Mouse (Mus musculus) stomach, embryonic 15.5 days (tissue): ENCODE results near the gene Psg16. TPM values are rescaled to one million over a fixed set of nuclear protein-coding genes. Genes with fewer than 3 reads are reported as not detected.

Experiments
- ATAC-seq: fragments of 200-750 bp; cut with Nextera tagmentation; 2 replicates; pipeline ENCODE4 v1.8.0; 2017; ENCODE audit warnings: low read depth, moderate number of reproducible peaks, moderate TSS enrichment; ENCODE audit not compliant: insufficient read depth, low FRiP score
- H3K27ac ChIP-seq: fragments of 300-500 bp; sonication (generic); 2 replicates; pipeline ENCODE4 v1.5.1; 2015; ENCODE audit warnings: mild to moderate bottlenecking, inconsistent platforms
- H3K27me3 ChIP-seq: fragments of 300-500 bp; sonication (generic); replicated peaks from 2 replicates; pipeline ENCODE4 v1.6.1; 2015; ENCODE audit warnings: inconsistent platforms
- H3K36me3 ChIP-seq: fragments of 300-500 bp; sonication (generic); 2 replicates; pipeline ENCODE4 v1.6.1; 2015; ENCODE audit warnings: inconsistent platforms
- H3K4me1 ChIP-seq: fragments of 300-500 bp; sonication (generic); 2 replicates; pipeline ENCODE4 v1.6.1; 2015; ENCODE audit warnings: inconsistent platforms
- H3K4me2 ChIP-seq: fragments of 300-500 bp; sonication (generic); 2 replicates; pipeline ENCODE4 v1.6.1; 2015; ENCODE audit warnings: mild to moderate bottlenecking, inconsistent platforms
- H3K4me3 ChIP-seq: fragments of 300-500 bp; sonication (generic); replicated peaks from 2 replicates; pipeline ENCODE4 v1.5.1; 2015; ENCODE audit warnings: inconsistent platforms
- H3K9ac ChIP-seq: fragments of 300-500 bp; sonication (generic); 2 replicates; pipeline ENCODE4 v1.6.1; 2015; ENCODE audit warnings: inconsistent platforms
- H3K9me3 ChIP-seq: fragments of 300-500 bp; sonication (generic); 2 replicates; pipeline ENCODE4 v1.6.1; 2016; ENCODE audit warnings: inconsistent platforms
- WGBS: fragments of 180-500 bp; shearing (Covaris S2); methylation state at CpG from one replicate; pipeline ENCODE4 v1.1.7; 2015; 5-methylcytosine and 5-hydroxymethylcytosine counted together
- polyA plus RNA-seq: library from polyadenylated mRNA; unstranded; fragments of >200 nt; fragmentation: Nextera tagmentation; extraction: Ambion mirVana; gene quantifications from 2 replicates; pipeline ENCODE4 v1.2.1, GENCODE M21; 2015

The Psg16 gene
- polyA plus RNA-seq: 0.30 and 0.63 TPM in 2 replicates

DNA sequence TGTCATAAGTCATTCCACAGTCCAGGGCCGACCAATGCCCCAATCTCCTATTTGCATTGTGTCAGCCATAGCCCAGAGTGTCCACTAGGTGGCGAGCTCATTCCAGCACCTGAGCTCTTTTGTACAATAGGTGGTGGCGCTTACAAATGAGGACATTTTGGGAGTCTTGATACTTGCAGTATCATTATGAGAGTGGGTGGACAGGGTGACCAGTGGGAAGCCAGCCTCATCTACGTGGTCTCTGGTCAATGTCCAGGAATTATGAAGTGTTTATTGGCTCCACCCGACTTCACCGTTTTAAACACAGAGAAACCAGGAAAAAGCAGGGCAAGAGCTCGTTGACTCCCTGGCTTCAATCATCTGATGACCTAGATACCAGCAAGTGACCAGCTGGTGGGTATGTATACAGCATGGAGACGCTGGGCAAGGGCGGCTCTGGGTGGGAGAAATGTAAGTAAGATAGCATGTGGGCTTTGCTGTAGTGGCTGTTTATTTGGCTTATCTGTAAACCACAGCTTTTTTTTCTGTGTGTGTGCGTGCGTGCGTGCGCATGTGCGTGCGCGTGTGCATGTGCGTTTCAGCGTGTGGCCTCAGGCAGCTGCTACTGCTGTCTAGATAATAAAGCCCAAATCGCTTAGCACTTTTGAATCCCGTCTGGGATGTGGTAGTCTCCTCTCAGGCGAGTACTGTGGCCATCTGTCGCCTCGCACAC is at the start of gene Psg16:
Gene Psg16, plus strand, starts transcription at position 137 of the 712 bp plus-strand sequence.
- H3K36me3 ChIP-seq: no peaks in the 10 kb centered on the region
- H3K27ac ChIP-seq: no peak within 1 kb of the TSS
- no peaks in the 10 kb centered on the region for H3K4me1 ChIP-seq
- 55% methylated on average over 23 of the region's 23 CpGs for WGBS
- H3K4me2 ChIP-seq: peak within 1 kb of the TSS; percentile 39; the same call in 1 of the 2 replicates
- peak; percentile 88 for ATAC-seq
- no peaks in the 10 kb centered on the region for H3K27me3 ChIP-seq
- no peak within 1 kb of the TSS for H3K9ac ChIP-seq
- H3K9me3 ChIP-seq: no peaks in the 10 kb centered on the region
- H3K4me3 ChIP-seq: no peak within 1 kb of the TSS

DNA sequence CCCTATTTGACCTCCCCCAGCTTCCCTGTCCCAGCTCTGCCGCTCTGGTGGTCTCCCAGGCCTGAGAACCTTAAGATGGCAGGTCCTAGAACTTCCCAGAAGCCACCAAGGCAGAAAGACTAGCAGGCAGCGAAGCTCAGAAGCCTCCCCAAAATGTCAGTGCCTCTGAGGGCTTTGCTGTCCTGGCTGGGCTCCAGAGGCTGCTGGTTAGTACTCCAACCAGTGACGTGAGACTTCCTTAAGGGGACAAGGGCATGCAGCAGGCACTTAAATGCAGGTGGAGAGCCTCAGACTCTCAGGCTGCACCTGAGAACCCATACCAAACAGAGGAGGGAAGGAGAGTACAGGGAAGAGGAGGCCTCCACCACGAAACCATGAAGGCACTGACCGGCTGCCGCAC is 49.7 kb upstream of the Psg16 start:
- H3K9ac ChIP-seq: no peak overlapping the region
- 86% methylated on average over 6 of the region's 6 CpGs for WGBS
- no peak for ATAC-seq
- no peak overlapping the region; the same call in 1 of the 2 replicates for H3K4me2 ChIP-seq
- peaks cover 29% of the 10 kb centered on the region for H3K4me1 ChIP-seq
- H3K27ac ChIP-seq: peak overlapping the region; percentile 65; the same call in 1 of the 2 replicates
- H3K36me3 ChIP-seq: peaks cover 28% of the 10 kb centered on the region; the same call in 1 of the 2 replicates
- no peaks in the 10 kb centered on the region for H3K9me3 ChIP-seq
- no peaks in the 10 kb centered on the region for H3K27me3 ChIP-seq
- no peak overlapping the region for H3K4me3 ChIP-seq

DNA sequence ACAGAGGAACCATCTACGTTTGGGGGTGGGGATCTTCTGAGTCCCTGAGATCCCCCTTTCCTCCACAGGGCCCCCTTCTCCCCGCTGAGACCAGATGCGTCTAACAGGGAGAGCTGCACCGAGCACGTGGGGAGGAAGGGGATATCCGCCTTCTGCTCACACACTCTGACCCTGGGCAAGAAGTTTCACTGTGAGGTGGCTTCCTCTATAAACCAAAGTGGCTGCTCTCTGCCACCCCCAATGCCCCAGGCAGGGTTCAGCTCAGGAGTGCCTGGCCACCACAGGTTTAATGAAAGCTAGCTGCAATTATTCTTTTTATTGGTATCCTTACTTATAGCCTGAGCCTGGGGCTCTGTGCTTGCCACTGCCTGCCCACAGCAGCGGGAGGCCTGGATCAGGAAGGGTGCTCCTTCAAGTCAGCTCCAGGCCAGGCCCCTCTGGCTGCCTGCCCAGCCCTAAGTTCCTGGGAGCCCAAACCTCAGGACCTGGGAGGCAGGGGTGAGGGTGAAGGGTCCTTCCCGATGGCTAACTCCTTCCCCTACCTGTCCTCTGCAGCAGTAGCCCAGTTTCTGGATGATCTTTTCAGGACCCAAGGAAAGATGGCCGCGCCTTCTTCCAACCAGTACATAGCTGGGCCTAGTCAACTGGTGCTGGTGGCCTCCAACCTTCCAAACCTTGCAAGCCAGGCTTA is 48.9 kb upstream of the Psg16 start:
- Histone ChIP-seq H3K27me3 (no peaks in the 10 kb centered on the region), H3K4me3 (no peak overlapping the region), H3K4me1 (peaks cover 29% of the 10 kb centered on the region), H3K9me3 (no peaks in the 10 kb centered on the region), H3K4me2 (peak overlapping the region; percentile 24; the same call in 1 of the 2 replicates), H3K27ac (peak overlapping the region; percentile 65), H3K9ac (no peak overlapping the region), H3K36me3 (peaks cover 21% of the 10 kb centered on the region; the same call in 1 of the 2 replicates)
- WGBS: 69% methylated on average over 10 of the region's 10 CpGs
- ATAC-seq: no peak

DNA sequence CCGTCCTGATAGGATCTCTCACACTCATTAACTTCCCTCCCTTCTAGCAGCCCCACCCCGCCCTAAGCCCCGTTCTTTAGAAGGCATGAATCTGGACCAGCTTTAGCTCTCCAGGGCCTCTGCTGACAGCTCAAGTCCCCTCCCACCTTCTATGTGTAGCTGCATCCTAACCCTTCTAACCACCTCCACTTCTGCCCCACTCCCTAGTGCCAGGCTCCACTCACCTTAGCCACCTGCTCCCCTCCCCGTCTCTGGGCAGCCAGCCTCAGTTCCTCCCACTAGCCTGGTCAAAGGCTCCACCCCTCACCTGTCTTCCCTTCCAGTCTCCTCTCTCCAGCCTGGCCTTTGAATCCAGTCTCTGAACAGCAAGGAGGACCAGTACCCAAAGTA is 48.3 kb upstream of the Psg16 start:
- peaks cover 29% of the 10 kb centered on the region for H3K4me1 ChIP-seq
- H3K9ac ChIP-seq: no peak overlapping the region
- H3K27me3 ChIP-seq: no peaks in the 10 kb centered on the region
- H3K36me3 ChIP-seq: peaks cover 19% of the 10 kb centered on the region; the same call in 1 of the 2 replicates
- H3K4me3 ChIP-seq: 0 out of 2 replicates have a peak overlapping the region, but pooled peaks have one; percentile 4
- no peaks in the 10 kb centered on the region for H3K9me3 ChIP-seq
- peak overlapping the region; percentile 65; the same call in 1 of the 2 replicates for H3K27ac ChIP-seq
- peak overlapping the region; percentile 56 for H3K4me2 ChIP-seq
- ATAC-seq: no peak
- 53% methylated on average over 4 of the region's 4 CpGs for WGBS

DNA sequence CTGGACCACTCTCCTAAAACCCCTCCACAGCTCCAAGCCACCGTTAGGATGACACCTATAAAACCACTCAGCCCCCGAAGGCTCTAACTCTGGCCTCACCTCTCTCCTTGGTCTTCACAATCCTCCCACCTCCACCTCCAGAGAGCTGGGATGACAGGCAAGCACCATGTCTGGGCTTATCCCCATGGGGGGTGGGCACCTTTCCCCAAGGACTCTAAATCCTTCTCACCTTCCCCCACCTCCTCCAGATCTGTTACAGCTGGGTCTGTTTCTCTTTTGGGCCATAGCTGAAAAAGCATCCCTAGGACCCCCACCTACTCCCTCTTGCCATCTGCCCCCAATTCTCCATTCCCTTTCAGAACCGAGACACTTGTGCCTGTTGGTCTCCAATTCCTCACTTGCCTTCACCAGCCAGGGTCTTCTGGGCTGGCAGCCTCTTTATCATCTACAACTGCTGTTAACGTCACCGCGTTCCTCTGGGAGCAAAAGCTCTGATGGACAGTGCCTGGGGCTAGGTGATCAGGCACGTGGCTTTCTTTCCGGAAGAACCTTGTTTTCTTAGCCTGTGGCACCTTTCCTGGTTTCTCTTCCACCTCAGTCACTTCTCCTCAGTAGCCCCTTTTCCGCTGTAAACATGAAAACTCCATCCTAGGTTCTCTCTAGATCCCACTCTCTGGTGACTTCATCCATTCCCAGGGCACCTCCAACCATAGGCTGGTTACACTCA is 47.8 kb upstream of the Psg16 start:
- H3K4me1 ChIP-seq: peaks cover 29% of the 10 kb centered on the region
- ATAC-seq: no peak
- H3K36me3 ChIP-seq: peaks cover 14% of the 10 kb centered on the region; the same call in 1 of the 2 replicates
- 0 out of 2 replicates have a peak overlapping the region, but pooled peaks have one; percentile 65 for H3K27ac ChIP-seq
- H3K9ac ChIP-seq: peak overlapping the region; percentile 73; the same call in 1 of the 2 replicates
- H3K4me3 ChIP-seq: peak overlapping the region; percentile 76
- H3K27me3 ChIP-seq: no peaks in the 10 kb centered on the region
- no peaks in the 10 kb centered on the region for H3K9me3 ChIP-seq
- WGBS: 74% methylated on average over 9 of the region's 9 CpGs
- peak overlapping the region; percentile 56 for H3K4me2 ChIP-seq

DNA sequence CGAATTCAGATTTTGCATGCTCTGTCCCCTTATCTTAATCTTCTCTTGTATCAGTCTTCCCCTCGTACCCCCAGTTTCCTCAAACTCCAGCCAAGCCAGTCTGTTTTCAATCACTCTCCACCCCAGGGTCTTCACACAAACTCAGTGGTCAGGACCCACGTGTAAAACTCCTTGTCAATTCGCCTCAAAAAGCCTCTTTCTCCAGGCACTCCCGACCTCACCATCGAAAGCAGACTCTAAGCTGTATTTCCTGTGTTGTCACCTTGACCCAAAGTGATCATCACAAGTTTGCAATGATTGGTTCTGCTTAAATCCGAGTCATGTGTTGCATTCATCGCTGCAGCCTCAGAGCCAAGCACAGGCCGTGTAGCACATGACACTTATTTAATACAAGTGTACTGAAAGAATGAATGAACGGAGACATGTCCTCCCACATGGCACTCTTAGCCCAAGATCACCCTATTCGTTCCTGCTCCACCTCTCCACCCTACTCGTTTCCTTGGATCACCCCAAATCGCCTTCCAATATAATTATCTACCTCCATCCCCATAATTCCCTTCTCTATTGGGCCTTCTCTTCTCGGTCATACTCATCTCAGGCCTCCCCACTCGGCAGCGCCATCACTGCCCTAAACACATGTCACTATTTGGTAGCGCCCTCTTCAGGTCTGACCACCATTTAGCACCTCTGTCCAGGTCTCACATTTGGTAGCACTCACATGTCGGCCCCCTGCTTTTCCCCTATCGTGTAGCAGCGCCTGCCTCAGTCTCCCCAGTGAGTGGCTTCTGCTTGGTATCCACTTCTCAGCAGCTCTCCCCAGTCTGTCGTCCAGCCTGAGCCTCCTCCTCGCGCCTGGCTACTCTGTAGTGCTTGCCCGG is 46.9 kb upstream of the Psg16 start:
- Histone ChIP-seq H3K27ac (peak overlapping the region; percentile 93), H3K9ac (peak overlapping the region; percentile 73), H3K27me3 (no peaks in the 10 kb centered on the region), H3K36me3 (peaks cover 9% of the 10 kb centered on the region; the same call in 1 of the 2 replicates), H3K4me2 (peak overlapping the region; percentile 56), H3K4me1 (peaks cover 29% of the 10 kb centered on the region), H3K4me3 (peak overlapping the region; percentile 76), H3K9me3 (no peaks in the 10 kb centered on the region)
- ATAC-seq: peak; percentile 44
- WGBS: 5% methylated on average over 24 of the region's 24 CpGs

DNA sequence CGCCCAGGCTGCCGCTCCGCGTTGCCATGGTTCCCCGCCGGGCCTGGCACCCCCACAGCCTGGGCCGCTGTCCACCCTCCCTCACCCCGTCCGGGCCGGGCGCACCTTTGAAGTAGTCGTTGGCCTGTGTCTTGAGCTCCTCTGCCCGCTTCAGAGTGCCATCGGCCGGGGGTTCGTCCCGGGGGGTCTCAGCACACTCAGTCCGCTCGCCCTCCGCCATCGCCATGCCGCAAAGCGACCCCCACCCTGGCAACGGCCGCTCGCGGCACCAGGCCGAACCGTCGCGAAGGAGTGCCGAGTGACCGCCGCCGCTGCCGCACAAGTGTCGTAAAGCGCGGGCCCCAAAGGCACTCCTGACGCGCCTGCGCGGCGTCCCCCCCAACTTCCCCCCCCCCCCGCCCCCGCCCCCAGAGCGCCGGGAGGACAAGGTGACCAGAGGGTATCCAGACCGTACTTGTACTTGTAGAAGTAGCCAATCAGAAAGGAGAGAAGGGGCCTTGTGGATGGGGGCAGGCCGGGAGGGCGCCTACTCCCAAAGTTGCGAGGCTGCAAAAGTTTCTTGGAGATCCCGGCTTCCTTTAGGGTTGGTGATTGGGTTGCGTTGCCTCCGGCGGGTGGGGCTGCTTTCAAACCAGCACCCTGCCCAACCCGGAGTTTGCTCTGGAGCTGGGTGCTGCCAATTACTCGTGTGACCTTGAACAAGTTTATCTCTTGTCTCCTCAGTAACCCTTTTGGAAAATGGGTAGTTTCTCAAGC is 46.1 kb upstream of the Psg16 start, which contains the start of gene Ppp5c:
Gene Ppp5c, minus strand, starts transcription at position 337 of the 756 bp plus-strand sequence.
- H3K9me3 ChIP-seq: no peaks in the 10 kb centered on the region
- H3K4me2 ChIP-seq: peak within 1 kb of the TSS; percentile 56
- H3K27me3 ChIP-seq: no peaks in the 10 kb centered on the region
- under 1% methylated on average over 52 of the region's 58 CpGs for WGBS
- H3K9ac ChIP-seq: peak within 1 kb of the TSS; percentile 73
- peak within 1 kb of the TSS; percentile 76 for H3K4me3 ChIP-seq
- peaks cover 9% of the 10 kb centered on the region; the same call in 1 of the 2 replicates for H3K36me3 ChIP-seq
- peak within 1 kb of the TSS; percentile 93 for H3K27ac ChIP-seq
- ATAC-seq: peak; percentile 76
- H3K4me1 ChIP-seq: peaks cover 29% of the 10 kb centered on the region

DNA sequence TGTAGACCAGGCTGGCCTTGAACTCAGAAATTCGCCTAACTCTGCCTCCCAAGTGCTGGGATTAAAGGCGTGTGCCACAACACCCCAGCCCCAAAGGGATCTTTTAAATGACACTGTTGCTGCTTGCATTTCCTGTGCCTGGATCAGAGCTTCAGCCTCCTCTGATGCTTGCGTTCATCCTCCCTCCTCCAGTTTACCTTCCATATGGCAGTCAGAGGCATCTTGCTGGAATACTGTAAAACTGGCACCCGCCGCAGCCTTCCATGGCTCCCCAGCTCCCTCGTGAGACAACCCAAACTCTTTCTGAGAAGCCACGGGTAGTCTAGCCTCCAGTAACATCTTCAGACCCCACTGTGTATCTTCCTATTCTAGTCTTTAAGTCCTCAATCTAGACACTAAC is 44.9 kb upstream of the Psg16 start:
- Histone ChIP-seq H3K4me3 (no peak overlapping the region), H3K27me3 (no peaks in the 10 kb centered on the region), H3K4me2 (no peak overlapping the region), H3K9ac (no peak overlapping the region), H3K27ac (peak overlapping the region; percentile 93; the same call in 1 of the 2 replicates), H3K9me3 (no peaks in the 10 kb centered on the region), H3K36me3 (peaks cover 12% of the 10 kb centered on the region; the same call in 1 of the 2 replicates), H3K4me1 (peaks cover 29% of the 10 kb centered on the region)
- no peak for ATAC-seq
- 76% methylated on average over 7 of the region's 7 CpGs for WGBS

DNA sequence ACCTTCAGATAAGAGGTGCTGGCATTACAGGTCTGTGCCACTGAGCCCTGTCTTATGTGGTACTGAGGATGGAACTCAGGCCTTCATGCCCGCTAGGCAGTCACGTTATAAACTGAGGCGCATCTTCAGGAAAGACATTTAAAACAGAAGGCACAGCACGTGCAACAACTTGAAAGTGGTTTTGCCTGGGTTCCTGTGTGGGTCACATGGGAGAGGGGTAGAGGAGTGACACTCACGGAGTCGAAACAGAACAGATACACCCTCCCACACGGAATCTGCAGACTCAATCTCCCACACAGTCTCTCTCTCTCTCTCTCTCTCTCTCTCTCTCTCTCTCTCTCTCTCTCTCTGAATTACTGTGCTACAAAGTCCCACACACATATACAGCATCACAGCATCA is 43.6 kb upstream of the Psg16 start:
- Histone ChIP-seq H3K27me3 (no peaks in the 10 kb centered on the region), H3K9me3 (no peaks in the 10 kb centered on the region), H3K27ac (no peak overlapping the region), H3K4me2 (no peak overlapping the region), H3K4me3 (no peak overlapping the region), H3K4me1 (peaks cover 16% of the 10 kb centered on the region), H3K36me3 (peaks cover 26% of the 10 kb centered on the region), H3K9ac (no peak overlapping the region)
- ATAC-seq: no peak
- WGBS: 81% methylated on average over 7 of the region's 7 CpGs

DNA sequence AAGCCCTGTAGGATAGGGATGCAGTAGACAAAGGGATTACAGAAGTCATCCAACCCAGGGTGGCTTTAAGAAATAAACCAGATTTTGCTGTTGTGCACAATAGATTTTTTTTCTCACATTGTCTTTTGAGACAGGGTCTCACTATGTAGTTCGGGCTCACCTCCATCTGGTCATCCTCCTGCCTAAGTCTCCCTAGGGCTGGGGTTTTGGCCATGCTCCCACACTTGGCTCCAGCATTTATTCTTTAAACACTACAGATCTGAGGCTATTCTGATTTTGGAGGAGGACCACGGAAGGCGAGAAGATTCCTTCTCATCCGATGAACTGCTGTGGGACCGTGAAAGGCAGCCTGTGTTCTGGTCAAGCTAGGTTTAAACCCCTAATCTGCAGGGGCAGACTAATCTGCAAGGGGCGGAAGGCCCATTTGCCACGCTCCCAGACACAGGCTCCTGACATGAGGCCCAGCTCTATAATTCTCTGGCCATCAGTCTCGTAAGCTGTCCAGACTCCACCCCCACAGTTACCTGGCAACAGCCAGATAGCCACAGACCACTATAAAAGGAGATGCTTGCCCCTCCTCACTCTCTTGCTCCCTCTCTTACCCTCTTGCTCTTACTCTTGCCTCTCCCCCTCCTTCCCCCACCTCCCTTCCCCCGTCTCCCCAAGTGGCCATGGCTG is 35.7 kb upstream of the Psg16 start:
- H3K27me3 ChIP-seq: no peaks in the 10 kb centered on the region
- 73% methylated on average over 9 of the region's 9 CpGs for WGBS
- no peak overlapping the region for H3K9ac ChIP-seq
- H3K4me1 ChIP-seq: no peaks in the 10 kb centered on the region
- H3K4me3 ChIP-seq: no peak overlapping the region
- no peaks in the 10 kb centered on the region for H3K9me3 ChIP-seq
- H3K36me3 ChIP-seq: peaks cover 68% of the 10 kb centered on the region
- no peak overlapping the region for H3K4me2 ChIP-seq
- no peak overlapping the region for H3K27ac ChIP-seq
- ATAC-seq: no peak
